Mouse (Mus musculus) embryonic facial prominence, embryonic 14.5 days (tissue): ENCODE results near the gene Rab31. TPM values are rescaled to one million over a fixed set of nuclear protein-coding genes. Genes with fewer than 3 reads are reported as not detected.

Source experiments
- ATAC-seq: fragments of 200-750 bp; cut with Nextera tagmentation; 2 replicates; pipeline ENCODE4 v1.8.0; 2017; ENCODE audit warnings: low read depth, moderate number of reproducible peaks, moderate TSS enrichment
- DNase-seq: peaks from one replicate; pipeline ENCODE4 v3.0.0-alpha.2; 2015; ENCODE audit warnings: low spot score
- H3K27ac ChIP-seq: fragments of 300-500 bp; sonication (generic); replicated peaks from 2 replicates; pipeline ENCODE4 v1.5.1; 2014; ENCODE audit warnings: low read depth, mild to moderate bottlenecking, low read length, moderate library complexity
- H3K27me3 ChIP-seq: fragments of 300-500 bp; sonication (generic); replicated peaks from 2 replicates; pipeline ENCODE4 v1.6.1; 2014; ENCODE audit warnings: low read length; ENCODE audit not compliant: control insufficient read depth, insufficient read depth
- H3K36me3 ChIP-seq: fragments of 300-500 bp; sonication (generic); 2 replicates; pipeline ENCODE4 v1.6.1; 2014; ENCODE audit warnings: low read length, mixed read lengths; ENCODE audit not compliant: control insufficient read depth, insufficient read depth
- H3K4me1 ChIP-seq: fragments of 300-500 bp; sonication (generic); 2 replicates; pipeline ENCODE4 v1.6.1; 2014; ENCODE audit warnings: antibody characterized with exemption, low read length; ENCODE audit not compliant: control insufficient read depth, insufficient read depth
- H3K4me2 ChIP-seq: fragments of 300-500 bp; sonication (generic); 2 replicates; pipeline ENCODE4 v1.6.1; 2014; ENCODE audit warnings: low read depth, mild to moderate bottlenecking, low read length, moderate library complexity, mixed read lengths
- H3K4me3 ChIP-seq: fragments of 300-500 bp; sonication (generic); 2 replicates; pipeline ENCODE4 v1.5.1; 2014; ENCODE audit warnings: low read depth, mild to moderate bottlenecking, low read length
- H3K9ac ChIP-seq: fragments of 300-500 bp; sonication (generic); 2 replicates; pipeline ENCODE4 v1.6.1; 2014; ENCODE audit warnings: low read depth, mild to moderate bottlenecking, low read length, moderate library complexity, mixed read lengths
- H3K9me3 ChIP-seq: fragments of 300-500 bp; sonication (generic); 2 replicates; pipeline ENCODE4 v1.6.1; 2016; ENCODE audit warnings: low read length; ENCODE audit not compliant: control insufficient read depth
- WGBS: fragments of 180-500 bp; shearing (Covaris S2); extraction: QIAGEN DNeasy Blood & Tissue Kit; methylation state at CpG from one replicate; pipeline ENCODE4 v1.1.7; 2014; 5-methylcytosine and 5-hydroxymethylcytosine counted together
- polyA plus RNA-seq: library from polyadenylated mRNA; unstranded; fragments of >200 nt; fragmentation: Nextera tagmentation; extraction: Ambion mirVana; gene quantifications from 2 replicates; pipeline ENCODE4 v1.2.1, GENCODE M21; 2014

Rab31 gene
- polyA plus RNA-seq, 1 experiment from 2014 or later: 57.6 TPM

DNA sequence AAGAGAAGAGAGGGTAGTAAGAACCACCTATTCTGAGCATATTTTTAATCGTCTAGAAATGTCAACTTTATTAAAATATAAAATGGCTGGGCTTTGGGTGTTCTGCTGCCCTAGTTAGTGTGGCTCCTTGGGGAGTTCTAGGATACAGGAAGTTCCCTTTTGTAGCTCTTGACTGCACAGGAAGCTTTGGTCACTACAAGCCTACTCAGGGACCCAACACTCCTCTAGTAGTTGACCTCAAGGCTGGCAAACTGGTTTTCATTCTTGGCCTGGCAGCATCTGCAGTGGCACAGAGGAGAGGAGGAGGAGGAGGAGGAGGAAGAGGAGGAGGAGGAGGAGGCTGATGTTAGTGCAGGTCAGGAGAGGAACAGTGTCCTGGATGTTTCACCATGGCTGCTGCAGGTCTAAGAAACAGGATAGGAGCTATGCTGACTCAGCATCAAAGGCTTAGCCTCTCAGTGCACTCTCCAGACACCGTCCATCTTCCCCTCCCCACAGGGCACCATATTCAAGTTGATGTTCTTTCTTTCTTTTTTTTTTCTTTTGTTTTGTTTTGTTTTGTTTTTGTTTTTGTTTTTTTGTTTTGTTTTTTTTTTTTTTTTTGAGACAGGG is 91.6 kb downstream of the Rab31 start:
- 80% methylated on average over 2 of the region's 2 CpGs for WGBS
- no peak for DNase-seq
- no peaks in the 10 kb centered on the region for H3K36me3 ChIP-seq

GRCm38 (mm10) chr17:65679806-65680446 is 92.6 kb downstream of the Rab31 start:
- WGBS: 56% methylated on average over 14 of the region's 14 CpGs
- Histone ChIP-seq H3K27ac (peak overlapping the region; percentile 61), H3K9me3 (no peaks in the 10 kb centered on the region), H3K9ac (no peak overlapping the region), H3K27me3 (no peaks in the 10 kb centered on the region), H3K4me2 (no peak overlapping the region), H3K4me3 (no peak overlapping the region), H3K36me3 (no peaks in the 10 kb centered on the region), H3K4me1 (no peaks in the 10 kb centered on the region)
- ATAC-seq (no peak), DNase-seq (peak; percentile 41)

More for the DNA sequence above, 91.6 kb downstream of the Rab31 start:
- Histone ChIP-seq H3K4me2 (no peak overlapping the region), H3K9ac (no peak overlapping the region), H3K4me1 (no peaks in the 10 kb centered on the region), H3K27ac (no peak overlapping the region), H3K27me3 (no peaks in the 10 kb centered on the region), H3K9me3 (no peaks in the 10 kb centered on the region), H3K4me3 (no peak overlapping the region)
- no peak for ATAC-seq

DNA sequence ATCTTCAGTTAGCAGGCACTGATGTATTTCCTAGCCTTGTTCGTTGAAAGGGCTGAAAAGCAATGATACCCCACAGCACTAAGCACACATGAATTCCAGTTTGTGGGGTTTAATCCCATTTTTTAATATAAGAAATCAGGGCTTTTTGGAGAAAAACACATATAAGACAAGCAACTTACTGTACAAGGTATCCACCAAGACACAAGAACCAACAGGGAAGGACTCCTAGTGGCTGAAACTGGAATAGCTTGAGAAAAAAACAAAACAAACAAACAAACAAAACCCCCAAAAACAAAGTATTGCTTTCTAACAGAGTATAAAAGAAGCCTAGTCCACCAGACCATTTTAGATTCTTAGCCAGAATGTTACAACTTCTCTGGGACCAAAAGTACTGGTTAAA is 94.8 kb downstream of the Rab31 start:
- Histone ChIP-seq H3K27ac (no peak overlapping the region), H3K4me1 (no peaks in the 10 kb centered on the region), H3K4me3 (no peak overlapping the region), H3K36me3 (no peaks in the 10 kb centered on the region), H3K27me3 (no peaks in the 10 kb centered on the region), H3K9ac (no peak overlapping the region), H3K9me3 (no peaks in the 10 kb centered on the region), H3K4me2 (no peak overlapping the region)
- DNase-seq (no peak), ATAC-seq (no peak)
- WGBS: 90% methylated on average over 1 of the region's 1 CpGs

- 89% methylated on average over 8 of the region's 8 CpGs for WGBS
- Histone ChIP-seq H3K27me3 (no peaks in the 10 kb centered on the region), H3K4me2 (no peak overlapping the region), H3K36me3 (no peaks in the 10 kb centered on the region), H3K4me1 (no peaks in the 10 kb centered on the region), H3K4me3 (no peak overlapping the region), H3K9me3 (no peaks in the 10 kb centered on the region), H3K9ac (no peak overlapping the region), H3K27ac (no peak overlapping the region)
- no peak for DNase-seq
- no peak for ATAC-seq
Measured at GRCm38 (mm10) chr17:65676536-65676935, 96.0 kb downstream of the Rab31 start.

DNA sequence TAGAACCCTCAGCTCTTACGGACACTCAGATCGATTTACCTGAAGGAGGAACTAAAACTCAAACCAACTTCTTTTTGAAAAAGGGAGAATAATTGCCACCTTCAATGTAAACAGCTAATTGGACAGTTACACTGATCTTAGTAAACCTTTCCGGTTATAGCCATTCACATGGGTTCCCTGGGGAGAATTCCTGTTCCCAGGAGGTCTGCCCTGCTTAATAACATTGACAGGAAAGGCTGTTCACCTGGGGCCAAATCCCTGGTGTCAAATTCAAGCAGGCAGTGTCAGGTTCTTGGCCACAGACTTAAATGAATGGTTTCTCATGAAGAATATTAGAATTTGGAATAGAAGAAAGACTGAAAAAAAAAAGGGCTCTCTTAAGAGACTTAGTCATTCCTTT is 96.6 kb downstream of the Rab31 start:
- Histone ChIP-seq H3K27ac (no peak overlapping the region), H3K9me3 (no peaks in the 10 kb centered on the region), H3K9ac (no peak overlapping the region), H3K27me3 (no peaks in the 10 kb centered on the region), H3K4me3 (no peak overlapping the region), H3K4me2 (no peak overlapping the region), H3K4me1 (no peaks in the 10 kb centered on the region), H3K36me3 (no peaks in the 10 kb centered on the region)
- 68% methylated on average over 3 of the region's 3 CpGs for WGBS
- DNase-seq (peak; percentile 70), ATAC-seq (peak; percentile 72; the same call in 1 of the 2 replicates)

GRCm38 (mm10) chr17:65674710-65675171 is 97.8 kb downstream of the Rab31 start:
- Histone ChIP-seq H3K27me3 (no peaks in the 10 kb centered on the region), H3K9ac (no peak overlapping the region), H3K27ac (no peak overlapping the region), H3K36me3 (no peaks in the 10 kb centered on the region), H3K9me3 (no peaks in the 10 kb centered on the region), H3K4me2 (no peak overlapping the region), H3K4me3 (no peak overlapping the region), H3K4me1 (no peaks in the 10 kb centered on the region)
- ATAC-seq (no peak), DNase-seq (no peak)
- WGBS: 73% methylated on average over 1 of the region's 1 CpGs

- H3K27ac ChIP-seq: no peak overlapping the region
- DNase-seq (no peak), ATAC-seq (no peak)
- WGBS: 90% methylated on average over 7 of the region's 7 CpGs
- H3K9me3 ChIP-seq: no peaks in the 10 kb centered on the region
- H3K4me1 ChIP-seq: no peaks in the 10 kb centered on the region
- no peak overlapping the region for H3K9ac ChIP-seq
- no peaks in the 10 kb centered on the region for H3K27me3 ChIP-seq
- H3K4me2 ChIP-seq: no peak overlapping the region
- no peak overlapping the region for H3K4me3 ChIP-seq
- H3K36me3 ChIP-seq: no peaks in the 10 kb centered on the region
Measured at GRCm38 (mm10) chr17:65672926-65673325, 99.6 kb downstream of the Rab31 start.

- Histone ChIP-seq H3K27ac (no peak overlapping the region), H3K4me3 (no peak overlapping the region), H3K4me1 (no peaks in the 10 kb centered on the region), H3K9ac (no peak overlapping the region), H3K9me3 (no peaks in the 10 kb centered on the region), H3K4me2 (no peak overlapping the region), H3K27me3 (no peaks in the 10 kb centered on the region), H3K36me3 (no peaks in the 10 kb centered on the region)
- no peak for ATAC-seq
- whole genome bisulfite sequencing: 85% methylated on average over 4 of the region's 4 CpGs
- no peak for DNase-seq
Measured at GRCm38 (mm10) chr17:65669061-65669460, 103.5 kb downstream of the Rab31 start.

GRCm38 (mm10) chr17:65667792-65668191 is 104.8 kb downstream of the Rab31 start:
- H3K36me3 ChIP-seq: no peaks in the 10 kb centered on the region
- H3K4me2 ChIP-seq: no peak overlapping the region
- H3K27ac ChIP-seq: no peak overlapping the region
- DNase-seq (no peak), ATAC-seq (no peak)
- H3K4me1 ChIP-seq: no peaks in the 10 kb centered on the region
- H3K4me3 ChIP-seq: no peak overlapping the region
- H3K9ac ChIP-seq: no peak overlapping the region
- H3K9me3 ChIP-seq: no peaks in the 10 kb centered on the region
- 90% methylated on average over 14 of the region's 14 CpGs for WGBS
- H3K27me3 ChIP-seq: no peaks in the 10 kb centered on the region
